Mouse (Mus musculus) A20 (cell line): Measurements from ENCODE around the gene Hoxa3.

Experiments
- DNase-seq: peaks from one replicate; pipeline ENCODE4 v3.0.0-alpha.2; 2011; ENCODE audit warnings: low read depth, low spot score

Hoxa3 gene

GRCm38 (mm10) chr6:52219234-52219942, 6.3 kb upstream of the Hoxa3 start:
- DNase-seq = no peak

GRCm38 (mm10) chr6:52218643-52219215, 5.6 kb upstream of the Hoxa3 start:
- no peak for DNase-seq

GRCm38 (mm10) chr6:52217895-52218642, 4.9 kb upstream of the Hoxa3 start:
- DNase-seq = no peak

GRCm38 (mm10) chr6:52217459-52217768, 4.3 kb upstream of the Hoxa3 start:
- DNase-seq = peak; percentile 94

- peak; percentile 88 for DNase-seq
Measured at GRCm38 (mm10) chr6:52216691-52217458, 3.7 kb upstream of the Hoxa3 start.

GRCm38 (mm10) chr6:52215771-52216535, 2.8 kb upstream of the Hoxa3 start:
- DNase-seq = peak; percentile 49

- DNase-seq = peak; percentile 26
Measured at GRCm38 (mm10) chr6:52215070-52215469, 1.9 kb upstream of the Hoxa3 start.

- DNase-seq = peak; percentile 58
Measured at GRCm38 (mm10) chr6:52214271-52214670, 1.1 kb upstream of the Hoxa3 start.

- no peak for DNase-seq
Measured at GRCm38 (mm10) chr6:52212556-52213118, 499 bp downstream of the Hoxa3 start.

GRCm38 (mm10) chr6:52211961-52212360, 1.2 kb downstream of the Hoxa3 start:
- DNase-seq = peak; percentile 82

GRCm38 (mm10) chr6:52211170-52211935, 1.8 kb downstream of the Hoxa3 start:
- DNase-seq = peak; percentile 89

- no peak for DNase-seq
Measured at GRCm38 (mm10) chr6:52209685-52210046, 3.5 kb downstream of the Hoxa3 start.

- DNase-seq = no peak
Measured at GRCm38 (mm10) chr6:52208868-52209684, 4.1 kb downstream of the Hoxa3 start.

- DNase-seq = no peak
Measured at GRCm38 (mm10) chr6:52208072-52208867, 4.9 kb downstream of the Hoxa3 start, which contains the start of gene Hoxa6. Gene Hoxa6, minus strand, starts transcription at chr6:52208722.

- DNase-seq = no peak
Measured at GRCm38 (mm10) chr6:52207684-52207976, 5.5 kb downstream of the Hoxa3 start.

- no peak for DNase-seq
Measured at GRCm38 (mm10) chr6:52206882-52207683, 6.1 kb downstream of the Hoxa3 start.

- DNase-seq = no peak
Measured at GRCm38 (mm10) chr6:52205638-52206621, 7.2 kb downstream of the Hoxa3 start.
